Mouse (Mus musculus): ENCODE data around the gene Cox10. TPM values are rescaled to one million over a fixed set of nuclear protein-coding genes. Genes with fewer than 3 reads are reported as not detected.

Cox10 gene
- polyA plus RNA-seq, 1 experiment from 2014 or later: 21.8 TPM

DNA sequence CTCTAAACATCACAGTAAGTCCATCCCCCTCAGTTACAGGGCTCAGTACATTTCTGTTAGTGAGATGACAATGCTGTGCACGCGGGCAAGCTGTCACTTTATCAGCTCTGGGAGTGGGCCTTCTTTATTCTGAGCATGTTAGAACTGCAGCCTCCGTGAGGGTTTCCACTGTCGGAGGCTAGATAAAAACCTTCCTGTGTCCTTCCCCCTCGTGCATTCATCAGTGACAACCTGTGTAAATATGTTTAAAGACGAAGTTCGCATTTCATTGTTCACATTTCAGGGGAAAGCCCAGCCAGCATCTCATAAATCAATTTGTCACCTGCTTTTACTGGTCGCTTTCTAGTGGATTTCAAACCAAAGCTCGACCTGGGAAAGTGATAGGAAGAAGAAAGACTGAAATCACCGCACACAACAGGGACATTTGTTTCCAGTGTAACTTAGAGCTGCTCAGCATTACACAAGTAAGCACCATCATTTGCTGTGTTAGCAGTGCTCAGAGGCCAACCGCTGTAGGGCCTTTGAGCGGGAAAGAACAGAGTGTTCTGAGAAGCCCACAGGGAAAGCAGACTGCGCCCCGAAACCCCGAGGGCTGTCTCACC lies 55.8 kb downstream of the Cox10 start:
- Histone ChIP-seq H3K4me2 (no peak overlapping the region), H3K4me1 (replicated peaks) (peaks cover 44% of the 10 kb centered on the region), H3K27ac (0 out of 2 replicates have a peak overlapping the region, but pooled peaks have one; percentile 0), H3K4me3 (replicated peaks) (no peak overlapping the region), H3K9me3 (no peaks in the 10 kb centered on the region), H3K9ac (replicated peaks) (no peak overlapping the region), H3K36me3 (no peaks in the 10 kb centered on the region), H3K27me3 (peaks cover 1% of the 10 kb centered on the region; the same call in 1 of the 2 replicates)
- ATAC-seq (ENCODE audit: insufficient number of reproducible peaks, insufficient read depth, low FRiP score, low TSS enrichment, low read depth): no peak
- 26% methylated on average over 15 of the region's 15 CpGs for WGBS

DNA sequence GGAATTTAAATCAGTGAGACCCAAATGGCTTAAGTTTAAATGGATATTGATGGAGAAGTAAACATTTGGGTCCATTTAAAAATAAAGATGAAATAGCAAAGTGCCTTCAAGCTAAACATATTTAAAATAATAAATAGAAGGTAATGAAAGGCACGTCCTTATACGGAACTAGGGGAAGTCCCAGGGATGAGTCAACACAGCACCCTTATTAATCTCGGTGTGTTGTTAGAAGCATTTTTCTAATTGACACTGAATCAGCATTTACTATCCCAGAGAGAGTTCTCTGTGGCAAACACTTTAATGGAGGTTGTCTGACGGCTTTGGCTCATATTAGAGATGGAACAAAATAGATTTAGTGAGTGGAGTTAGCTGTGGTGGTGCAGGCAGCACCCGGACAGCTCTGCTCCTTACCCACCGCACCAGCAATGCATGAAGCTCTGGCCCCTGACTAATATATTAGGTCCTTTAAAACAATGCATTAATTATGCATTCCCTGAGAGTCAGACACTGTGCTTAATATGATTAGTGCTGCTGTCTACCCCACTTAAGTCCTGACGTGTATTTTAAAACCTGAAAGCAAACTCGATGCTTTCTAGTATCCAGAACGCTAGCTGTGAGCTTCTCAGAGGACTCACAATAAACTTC lies 56.7 kb downstream of the Cox10 start:
- Histone ChIP-seq H3K4me3 (replicated peaks) (no peak overlapping the region), H3K27ac (no peak overlapping the region), H3K4me2 (no peak overlapping the region), H3K4me1 (replicated peaks) (peaks cover 42% of the 10 kb centered on the region), H3K36me3 (no peaks in the 10 kb centered on the region), H3K9ac (replicated peaks) (no peak overlapping the region), H3K9me3 (no peaks in the 10 kb centered on the region), H3K27me3 (peaks cover 4% of the 10 kb centered on the region; the same call in 1 of the 2 replicates)
- ATAC-seq (ENCODE audit: insufficient number of reproducible peaks, insufficient read depth, low FRiP score, low TSS enrichment, low read depth): no peak
- 46% methylated on average over 9 of the region's 9 CpGs for WGBS

DNA sequence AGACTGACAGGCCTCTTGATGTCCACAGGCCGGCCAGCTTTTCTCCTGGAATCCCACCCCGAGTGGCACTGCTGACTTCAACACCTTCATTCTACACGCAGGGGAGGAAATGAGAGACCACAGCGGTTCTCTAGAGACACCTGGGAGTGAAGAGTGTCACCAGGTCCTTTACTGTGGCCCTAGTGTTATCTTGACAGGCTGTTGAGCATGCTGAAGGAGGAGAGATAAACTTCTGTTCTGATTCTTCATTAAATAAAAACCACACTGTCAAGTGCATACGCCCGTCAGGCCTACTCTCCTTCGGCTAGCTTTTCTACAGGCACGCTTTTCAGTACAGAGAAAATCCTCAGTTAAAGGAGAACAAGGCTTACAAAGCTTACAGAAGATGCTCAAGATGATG lies 60.0 kb downstream of the Cox10 start:
- H3K4me3 ChIP-seq (replicated peaks): no peak overlapping the region
- WGBS: 76% methylated on average over 8 of the region's 8 CpGs
- ATAC-seq (ENCODE audit: insufficient number of reproducible peaks, insufficient read depth, low FRiP score, low TSS enrichment, low read depth): no peak
- H3K27ac ChIP-seq: no peak overlapping the region
- H3K4me2 ChIP-seq: no peak overlapping the region
- H3K9me3 ChIP-seq: no peaks in the 10 kb centered on the region
- peaks cover 12% of the 10 kb centered on the region for H3K27me3 ChIP-seq
- H3K9ac ChIP-seq (replicated peaks): no peak overlapping the region
- H3K4me1 ChIP-seq (replicated peaks): peaks cover 32% of the 10 kb centered on the region
- H3K36me3 ChIP-seq: no peaks in the 10 kb centered on the region

- WGBS: 81% methylated on average over 5 of the region's 5 CpGs
- Histone ChIP-seq H3K9me3 (no peaks in the 10 kb centered on the region), H3K36me3 (no peaks in the 10 kb centered on the region), H3K4me2 (no peak overlapping the region), H3K9ac (replicated peaks) (no peak overlapping the region), H3K27me3 (peaks cover 12% of the 10 kb centered on the region), H3K4me3 (replicated peaks) (no peak overlapping the region), H3K4me1 (replicated peaks) (peaks cover 23% of the 10 kb centered on the region), H3K27ac (no peak overlapping the region)
- no peak for ATAC-seq (ENCODE audit: insufficient number of reproducible peaks, insufficient read depth, low FRiP score, low TSS enrichment, low read depth)
These were observed 61.1 kb downstream of the Cox10 start for GRCm38 (mm10) chr11:64018165-64018564.

DNA sequence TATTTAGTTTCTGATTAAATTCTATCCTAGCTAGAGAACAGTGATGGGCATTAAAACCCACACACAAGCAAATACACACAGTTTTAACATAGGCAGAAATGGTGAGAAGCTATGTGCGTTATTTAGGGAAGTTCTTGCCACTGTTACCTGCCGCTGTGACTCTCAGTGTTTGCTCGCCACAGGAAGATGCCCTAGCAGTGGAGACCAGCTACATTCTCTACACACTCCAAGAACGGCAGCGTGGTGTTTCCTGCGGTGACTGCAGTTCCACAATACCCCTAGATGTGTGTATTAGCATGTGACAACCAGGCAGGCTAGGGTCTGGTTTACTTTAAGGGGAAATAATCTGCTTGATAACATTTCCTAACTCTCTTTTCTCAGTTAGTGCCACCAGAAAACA lies 64.0 kb downstream of the Cox10 start:
- no peaks in the 10 kb centered on the region for H3K36me3 ChIP-seq
- H3K9me3 ChIP-seq: no peaks in the 10 kb centered on the region
- no peak overlapping the region for H3K4me2 ChIP-seq
- 80% methylated on average over 6 of the region's 6 CpGs for WGBS
- H3K9ac ChIP-seq (replicated peaks): no peak overlapping the region
- H3K27me3 ChIP-seq: peaks cover 12% of the 10 kb centered on the region
- ATAC-seq (ENCODE audit: insufficient number of reproducible peaks, insufficient read depth, low FRiP score, low TSS enrichment, low read depth): no peak
- H3K4me1 ChIP-seq (replicated peaks): peaks cover 33% of the 10 kb centered on the region
- no peak overlapping the region for H3K4me3 ChIP-seq (replicated peaks)
- peak overlapping the region; percentile 4; the same call in 1 of the 2 replicates for H3K27ac ChIP-seq

GRCm38 (mm10) chr11:64010724-64011496 lies 68.4 kb downstream of the Cox10 start:
- no peak overlapping the region for H3K27ac ChIP-seq
- 54% methylated on average over 22 of the region's 22 CpGs for WGBS

GRCm38 (mm10) chr11:64004152-64004551 lies 75.1 kb downstream of the Cox10 start:
- H3K27me3 ChIP-seq: no peaks in the 10 kb centered on the region
- ATAC-seq (ENCODE audit: insufficient number of reproducible peaks, insufficient read depth, low FRiP score, low TSS enrichment, low read depth): no peak
- no peaks in the 10 kb centered on the region for H3K36me3 ChIP-seq
- no peaks in the 10 kb centered on the region for H3K9me3 ChIP-seq
- H3K27ac ChIP-seq: no peak overlapping the region
- H3K9ac ChIP-seq (replicated peaks): no peak overlapping the region
- H3K4me3 ChIP-seq (replicated peaks): no peak overlapping the region
- WGBS: 84% methylated on average over 4 of the region's 4 CpGs
- no peak overlapping the region for H3K4me2 ChIP-seq
- peaks cover 45% of the 10 kb centered on the region for H3K4me1 ChIP-seq (replicated peaks)

More at GRCm38 (mm10) chr11:64010724-64011496, 68.4 kb downstream of the Cox10 start:
- no peak overlapping the region for H3K4me3 ChIP-seq (replicated peaks)
- peak; percentile 42; the same call in 1 of the 2 replicates for ATAC-seq (ENCODE audit: insufficient number of reproducible peaks, insufficient read depth, low FRiP score, low TSS enrichment, low read depth)
- peaks cover 38% of the 10 kb centered on the region for H3K4me1 ChIP-seq (replicated peaks)
- no peak overlapping the region for H3K9ac ChIP-seq (replicated peaks)
- no peak overlapping the region for H3K4me2 ChIP-seq
- no peaks in the 10 kb centered on the region for H3K36me3 ChIP-seq
- no peaks in the 10 kb centered on the region for H3K9me3 ChIP-seq
- no peaks in the 10 kb centered on the region for H3K27me3 ChIP-seq

DNA sequence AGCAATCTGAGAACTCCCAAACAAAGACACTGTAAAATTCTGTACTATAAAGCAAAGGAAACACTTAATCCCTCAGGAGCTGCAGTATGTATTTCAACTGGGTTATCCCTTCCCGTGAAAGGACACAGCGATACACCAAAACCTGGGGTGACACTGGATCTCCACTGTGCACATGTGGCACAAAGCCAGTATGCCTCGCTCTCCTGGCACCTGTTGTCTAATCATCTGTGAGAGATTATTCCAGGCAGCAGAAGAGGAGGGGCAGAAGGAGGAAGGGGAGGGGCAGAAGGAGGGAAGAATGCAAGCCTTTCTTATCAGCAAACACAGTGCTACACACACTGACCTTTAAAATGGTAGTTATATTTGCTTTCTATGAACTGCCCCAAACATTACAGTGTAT lies 75.8 kb downstream of the Cox10 start:
- Histone ChIP-seq H3K9me3 (no peaks in the 10 kb centered on the region), H3K36me3 (no peaks in the 10 kb centered on the region), H3K9ac (replicated peaks) (no peak overlapping the region), H3K27ac (no peak overlapping the region), H3K27me3 (no peaks in the 10 kb centered on the region), H3K4me3 (replicated peaks) (no peak overlapping the region), H3K4me1 (replicated peaks) (peaks cover 45% of the 10 kb centered on the region), H3K4me2 (no peak overlapping the region; the same call in 1 of the 2 replicates)
- ATAC-seq (ENCODE audit: insufficient number of reproducible peaks, insufficient read depth, low FRiP score, low TSS enrichment, low read depth): no peak
- 38% methylated on average over 3 of the region's 3 CpGs for WGBS

DNA sequence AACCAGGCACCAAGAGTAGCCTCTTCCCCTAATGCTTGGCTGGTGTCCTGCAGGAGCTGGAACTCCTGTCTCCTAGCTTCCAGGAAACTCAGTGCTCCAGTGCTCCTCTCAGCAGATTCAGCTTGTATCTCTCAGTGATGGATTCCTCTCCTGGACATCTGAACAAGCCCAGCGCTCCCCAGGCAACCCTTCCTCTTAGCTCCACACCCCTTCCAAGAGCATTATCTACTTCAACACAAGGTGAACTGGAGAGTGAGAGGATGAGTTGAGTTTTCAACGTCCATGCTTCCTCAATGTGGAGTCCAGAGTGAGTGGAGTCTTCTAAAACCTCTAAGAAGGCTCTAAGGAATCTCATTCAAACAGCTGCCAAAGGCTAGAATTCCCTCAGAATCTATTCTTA lies 76.6 kb downstream of the Cox10 start:
- Histone ChIP-seq H3K27ac (no peak overlapping the region), H3K4me3 (replicated peaks) (no peak overlapping the region), H3K27me3 (no peaks in the 10 kb centered on the region), H3K36me3 (no peaks in the 10 kb centered on the region), H3K9ac (replicated peaks) (no peak overlapping the region), H3K4me2 (no peak overlapping the region), H3K9me3 (no peaks in the 10 kb centered on the region), H3K4me1 (replicated peaks) (peaks cover 45% of the 10 kb centered on the region)
- no peak for ATAC-seq (ENCODE audit: insufficient number of reproducible peaks, insufficient read depth, low FRiP score, low TSS enrichment, low read depth)
- 88% methylated on average over 2 of the region's 2 CpGs for WGBS

GRCm38 (mm10) chr11:64001111-64001510 lies 78.2 kb downstream of the Cox10 start:
- peaks cover 45% of the 10 kb centered on the region for H3K4me1 ChIP-seq (replicated peaks)
- H3K4me2 ChIP-seq: no peak overlapping the region
- WGBS: 68% methylated on average over 2 of the region's 2 CpGs
- H3K36me3 ChIP-seq: no peaks in the 10 kb centered on the region
- no peak overlapping the region for H3K27ac ChIP-seq
- ATAC-seq (ENCODE audit: insufficient number of reproducible peaks, insufficient read depth, low FRiP score, low TSS enrichment, low read depth): no peak
- no peak overlapping the region for H3K9ac ChIP-seq (replicated peaks)
- H3K4me3 ChIP-seq (replicated peaks): no peak overlapping the region
- H3K27me3 ChIP-seq: no peaks in the 10 kb centered on the region
- no peaks in the 10 kb centered on the region for H3K9me3 ChIP-seq

DNA sequence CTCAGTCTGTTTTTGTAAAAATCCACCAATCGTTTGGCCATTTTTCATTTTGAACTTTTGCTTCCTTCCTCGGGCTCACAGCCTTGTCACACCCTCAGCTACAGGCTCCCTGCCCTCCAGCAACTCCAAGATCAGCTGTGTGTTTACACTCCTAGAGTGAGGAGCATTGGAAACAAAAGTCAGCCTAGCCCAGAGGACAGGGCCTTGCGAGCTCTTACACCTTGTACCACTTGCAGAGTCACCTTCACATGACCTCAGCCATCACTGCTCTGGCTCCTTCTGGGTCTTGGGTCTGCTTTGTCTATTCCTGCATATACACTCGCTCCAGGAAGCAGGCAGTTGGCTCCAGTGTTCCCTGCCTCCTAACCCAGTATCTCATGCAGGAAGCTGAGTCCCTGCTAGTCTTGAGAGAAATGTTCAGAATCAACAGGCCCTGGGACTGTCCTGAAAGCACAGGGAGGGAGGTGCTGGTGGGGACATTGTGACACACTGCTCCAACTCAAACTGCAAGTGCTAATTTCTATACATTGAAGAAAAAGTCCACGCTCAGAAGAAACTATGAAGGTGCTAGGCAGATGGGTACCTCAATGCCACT lies 79.0 kb downstream of the Cox10 start:
- WGBS: 60% methylated on average over 5 of the region's 5 CpGs
- Histone ChIP-seq H3K4me2 (no peak overlapping the region), H3K9ac (replicated peaks) (no peak overlapping the region)

More for the DNA sequence above, 79.0 kb downstream of the Cox10 start:
- H3K4me3 ChIP-seq (replicated peaks): no peak overlapping the region
- no peak for ATAC-seq (ENCODE audit: insufficient number of reproducible peaks, insufficient read depth, low FRiP score, low TSS enrichment, low read depth)
- H3K36me3 ChIP-seq: no peaks in the 10 kb centered on the region
- no peaks in the 10 kb centered on the region for H3K9me3 ChIP-seq
- no peaks in the 10 kb centered on the region for H3K27me3 ChIP-seq
- peaks cover 45% of the 10 kb centered on the region for H3K4me1 ChIP-seq (replicated peaks)
- H3K27ac ChIP-seq: no peak overlapping the region

All from limb, embryonic 12.5 days (tissue).